Mouse (Mus musculus): ENCODE measurements around the gene Ephb1. TPM values are rescaled to one million over a fixed set of nuclear protein-coding genes. Genes with fewer than 3 reads are reported as not detected.

The Ephb1 gene
- under 1 TPM; 0.66 to 0.78 TPM for total RNA-seq (2021)
- long read RNA-seq, experiment 1, full-length matches to known transcripts: 1 of 3 reads
- long read RNA-seq, experiment 1, partial matches to known transcripts: 0 of 3 reads
- long read RNA-seq, experiment 1, other reads (novel, unspliced or antisense): 2 of 3 reads
- long read RNA-seq, experiment 2: 0 reads

DNA sequence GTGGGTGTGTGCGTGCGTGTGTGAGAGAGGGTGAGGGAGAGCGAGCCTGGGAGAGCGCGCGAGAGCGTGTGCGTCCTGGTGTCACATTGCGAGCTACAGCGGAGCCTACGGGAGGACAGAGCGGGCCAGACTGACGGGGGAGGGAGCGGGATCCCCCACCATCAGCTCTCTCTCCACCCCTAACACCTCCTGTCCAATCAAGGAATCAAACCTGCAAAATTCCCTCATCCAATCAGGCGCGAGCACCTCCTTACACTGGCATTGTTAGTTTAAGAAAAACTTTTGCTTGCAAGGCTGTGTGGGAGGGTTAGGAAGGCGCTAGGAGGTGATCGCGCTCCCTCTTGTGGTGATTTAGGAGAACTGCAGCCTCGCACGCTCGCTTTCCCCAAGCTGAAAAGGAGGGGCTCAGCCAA is at the start of gene Ephb1:
Gene Ephb1 (minus strand): TSS at position 133 of the 413 bp plus-strand sequence.
- DNase-seq (ENCODE audit: low spot score): peak; percentile 82

- peak; percentile 76 for DNase-seq (ENCODE audit: low spot score)
Observed at GRCm38 (mm10) chr9:102403086-102404021, 48.9 kb upstream of the Ephb1 start.

DNA sequence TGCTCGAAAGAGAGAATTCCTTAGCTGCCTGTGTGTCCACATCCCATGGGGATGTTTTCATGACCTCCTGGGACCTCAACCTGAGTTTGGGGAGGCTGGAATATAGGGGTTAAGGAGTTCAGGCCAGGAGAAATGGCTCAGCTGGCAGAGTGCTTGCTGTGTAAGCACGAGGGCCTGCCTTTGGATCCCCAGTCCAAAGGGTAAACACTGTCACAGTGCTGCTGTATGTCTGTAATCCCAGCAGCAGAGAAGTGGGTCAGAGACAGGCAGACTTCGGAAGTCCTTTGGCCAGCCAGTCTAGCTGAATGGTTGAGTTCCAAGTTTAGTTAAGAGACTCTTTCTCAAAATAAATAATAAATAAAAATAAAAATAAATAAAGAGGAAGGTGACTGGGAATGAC is 48.2 kb upstream of the Ephb1 start:
- no peak for DNase-seq (ENCODE audit: low spot score)

DNA sequence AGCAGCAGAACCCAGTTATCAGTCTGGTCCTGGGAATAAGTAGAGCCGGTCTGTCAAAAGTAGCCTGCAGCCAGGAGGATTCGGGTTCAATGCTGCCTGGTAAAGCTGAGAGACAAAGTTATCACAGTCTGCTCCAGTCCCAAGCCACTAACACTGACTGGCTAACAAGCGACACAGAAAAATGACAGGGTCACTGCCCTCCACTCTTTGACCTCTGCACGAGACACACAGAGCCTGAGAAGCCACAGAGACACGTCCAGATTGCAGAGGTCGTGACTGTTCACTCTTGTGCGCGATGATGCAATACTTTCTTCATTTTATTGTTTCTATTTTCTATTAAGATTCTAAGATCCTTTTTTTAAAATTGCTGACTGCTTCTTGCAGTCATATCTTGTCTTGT is 33.8 kb upstream of the Ephb1 start:
- no peak for DNase-seq (ENCODE audit: low spot score)

DNA sequence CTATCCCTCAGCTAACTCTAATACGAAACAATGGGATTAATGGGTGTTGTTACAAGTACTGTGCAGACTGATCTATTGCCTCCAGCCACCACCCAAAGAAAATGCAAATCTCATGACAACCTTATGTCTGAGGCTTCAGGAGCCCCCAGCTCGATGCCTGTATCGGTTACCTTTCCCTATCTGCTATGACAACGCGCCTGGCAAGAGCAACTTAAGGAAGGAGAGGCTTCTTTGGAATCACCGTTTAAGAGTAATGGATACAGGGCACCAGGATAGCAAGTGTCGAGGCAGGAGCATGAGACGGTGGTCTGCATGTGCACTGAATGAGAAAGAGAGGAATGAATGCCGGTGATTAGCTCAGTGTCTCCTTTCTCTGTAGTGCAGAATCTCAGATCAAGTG is 32.3 kb upstream of the Ephb1 start:
- no peak for DNase-seq (ENCODE audit: low spot score)

- DNase-seq (ENCODE audit: low spot score): no peak
Observed at GRCm38 (mm10) chr9:102380235-102380634, 25.7 kb upstream of the Ephb1 start.

- DNase-seq (ENCODE audit: low spot score): no peak
Observed at GRCm38 (mm10) chr9:102374661-102375060, 20.2 kb upstream of the Ephb1 start.

DNA sequence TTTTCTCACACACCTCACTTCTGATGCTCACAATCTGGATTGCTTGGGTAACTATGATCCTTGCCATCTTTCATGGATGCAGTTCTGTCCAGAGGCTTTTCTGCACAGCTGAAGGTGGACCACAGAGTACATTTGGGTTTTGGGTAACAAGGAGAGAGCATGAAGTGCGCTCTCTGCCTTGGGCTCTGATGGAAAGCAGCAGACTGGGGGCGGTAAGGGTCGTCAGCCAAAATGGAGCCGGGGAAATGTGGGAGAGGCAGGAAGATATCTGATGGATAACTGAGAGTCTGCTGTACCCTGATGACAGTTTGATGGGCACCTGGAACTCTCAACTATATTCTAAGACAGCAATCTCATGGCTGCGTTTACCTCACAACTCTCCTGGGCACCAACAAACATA is 19.4 kb upstream of the Ephb1 start:
- DNase-seq (ENCODE audit: low spot score): no peak

DNA sequence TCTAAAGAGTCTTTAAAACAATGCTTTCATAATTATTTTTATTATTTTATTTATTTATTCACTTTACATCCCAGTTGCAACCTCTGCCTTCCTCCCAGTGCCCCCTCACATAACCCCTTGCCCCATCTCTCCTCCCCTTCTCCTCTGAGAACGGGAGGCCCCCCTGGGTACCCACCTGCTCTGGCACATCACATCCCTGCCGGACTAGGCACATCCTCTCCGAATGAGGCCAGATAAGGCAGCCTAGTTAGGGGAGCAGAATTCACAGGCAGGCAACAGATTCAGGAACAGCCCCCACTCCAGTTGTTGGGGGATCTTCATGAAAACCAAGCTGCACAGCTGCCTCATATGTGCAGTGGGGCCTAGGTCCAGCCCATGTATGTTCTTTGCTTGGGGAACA is 17.4 kb upstream of the Ephb1 start:
- DNase-seq (ENCODE audit: low spot score): no peak

- no peak for DNase-seq (ENCODE audit: low spot score)
Observed at GRCm38 (mm10) chr9:102371036-102371770, 16.7 kb upstream of the Ephb1 start.

DNA sequence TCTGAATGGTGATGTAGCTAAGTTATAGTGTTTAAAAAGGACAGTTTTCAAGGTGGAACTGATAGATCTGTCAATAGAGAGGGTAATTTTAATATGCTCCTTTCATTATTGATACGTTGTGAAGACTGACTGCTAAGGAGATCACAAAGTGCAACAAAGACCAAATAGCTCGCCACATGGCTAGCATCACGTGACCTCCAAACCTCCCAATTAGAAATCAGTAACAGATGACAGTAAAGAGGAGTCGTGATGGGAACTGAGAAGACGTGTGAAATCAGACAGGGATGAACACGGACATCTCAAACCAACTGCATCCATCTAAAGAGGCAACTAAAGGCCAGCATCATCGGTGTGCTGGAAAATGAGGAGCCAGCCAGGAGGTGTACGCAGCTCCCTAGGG is 15.6 kb upstream of the Ephb1 start:
- no peak for DNase-seq (ENCODE audit: low spot score)

- DNase-seq (ENCODE audit: low spot score): no peak
Observed at GRCm38 (mm10) chr9:102369141-102369540, 14.6 kb upstream of the Ephb1 start.

DNA sequence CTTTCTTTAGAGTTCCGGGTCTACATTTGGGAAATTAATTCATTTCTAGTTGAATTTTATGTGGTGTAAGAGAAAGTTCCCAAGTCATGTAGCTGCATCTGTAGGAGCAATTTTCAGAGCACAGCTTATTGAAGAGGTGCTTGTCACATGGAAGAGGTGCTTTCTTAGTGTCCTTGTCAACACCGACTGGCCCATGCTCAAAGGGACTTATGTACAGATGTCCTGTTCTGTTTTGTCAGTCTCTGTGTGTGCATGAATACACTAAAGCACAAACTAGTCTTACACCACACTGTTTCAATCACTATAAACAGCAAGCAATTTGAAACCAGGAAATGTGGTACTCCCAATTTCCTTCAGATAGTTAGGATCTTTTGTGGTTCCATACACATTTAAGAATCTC is 13.3 kb upstream of the Ephb1 start:
- no peak for DNase-seq (ENCODE audit: low spot score)

DNA sequence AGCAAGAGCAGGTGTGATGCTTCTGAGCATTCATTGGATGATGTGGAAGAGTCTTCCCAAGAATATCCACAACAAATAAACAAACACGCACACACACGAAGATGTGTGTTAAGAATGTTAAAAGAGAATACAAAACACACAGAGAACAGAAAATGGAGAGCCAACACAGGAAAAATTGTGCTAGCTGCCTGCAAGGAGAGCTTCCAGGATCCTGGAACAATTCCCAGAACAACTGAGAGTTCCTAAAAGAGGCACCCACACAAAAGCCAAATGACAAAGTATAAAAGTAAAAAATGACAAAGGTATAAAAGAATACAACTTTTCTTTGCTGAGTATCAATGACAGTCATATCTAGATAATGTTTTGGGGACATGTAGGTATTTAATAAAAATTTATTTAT is 11.0 kb upstream of the Ephb1 start:
- DNase-seq (ENCODE audit: low spot score): no peak

DNA sequence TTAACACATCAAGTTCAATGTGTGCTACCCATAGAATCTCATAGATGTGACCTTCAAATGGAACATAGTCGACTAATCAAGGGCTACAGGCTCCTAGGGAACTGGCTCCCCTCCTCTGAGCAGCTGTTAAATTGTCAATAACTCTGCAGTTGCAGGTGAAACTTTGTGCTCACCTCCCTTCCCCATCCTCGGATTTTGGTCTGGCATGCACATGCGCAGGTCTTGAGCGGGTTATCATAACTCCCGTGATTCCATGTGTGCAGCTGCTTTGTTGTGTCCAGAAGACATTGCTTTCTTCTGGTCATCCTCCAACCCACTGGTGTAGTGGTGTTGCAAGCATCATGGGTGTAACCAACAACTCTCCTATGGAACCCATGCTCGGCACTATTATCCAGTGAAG is 4.8 kb upstream of the Ephb1 start:
- no peak for DNase-seq (ENCODE audit: low spot score)

DNA sequence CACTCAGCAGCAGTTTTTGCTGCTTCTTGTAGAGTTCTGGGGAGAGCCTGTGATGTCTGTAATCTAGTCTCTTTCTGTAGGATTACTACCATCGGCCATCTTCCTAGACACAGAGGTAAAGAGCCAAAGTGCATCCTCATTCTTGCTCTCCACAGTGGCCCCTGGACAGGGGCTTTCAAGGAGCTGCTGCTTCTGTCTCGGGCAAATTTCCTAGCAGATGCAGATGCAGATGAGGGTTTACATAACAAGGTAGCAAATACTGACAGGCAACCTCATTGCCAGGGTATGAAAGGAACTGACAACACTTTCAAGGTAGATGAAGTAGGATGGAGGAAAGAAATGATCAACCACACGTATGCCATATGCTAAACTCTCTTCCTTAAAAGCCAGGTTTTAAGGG is 4.2 kb upstream of the Ephb1 start:
- DNase-seq (ENCODE audit: low spot score): no peak

- DNase-seq (ENCODE audit: low spot score): no peak
Observed at GRCm38 (mm10) chr9:102358011-102358410, 3.5 kb upstream of the Ephb1 start.

DNA sequence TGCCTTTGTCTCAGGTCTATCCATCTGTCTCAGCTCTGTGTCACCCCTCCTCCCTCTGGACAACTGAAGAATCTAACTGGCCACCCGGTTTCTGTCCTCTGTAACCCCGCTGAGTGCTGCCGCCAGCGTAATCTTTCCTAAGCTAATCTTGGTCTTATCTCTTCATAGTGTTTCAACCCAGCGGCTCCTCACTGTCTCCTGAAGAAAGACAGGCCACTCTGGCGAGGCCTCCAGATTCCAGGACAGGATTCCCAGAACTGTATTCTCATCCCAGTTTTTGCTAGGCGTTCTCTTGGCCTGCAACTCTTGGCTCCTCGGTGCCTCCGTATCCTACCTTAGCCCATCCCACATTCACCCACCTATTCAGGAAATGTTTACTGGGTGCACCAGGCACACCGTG is 2.0 kb upstream of the Ephb1 start:
- no peak for DNase-seq (ENCODE audit: low spot score)

- DNase-seq (ENCODE audit: low spot score): no peak
Observed at GRCm38 (mm10) chr9:102355726-102356125, 1.2 kb upstream of the Ephb1 start.

DNA sequence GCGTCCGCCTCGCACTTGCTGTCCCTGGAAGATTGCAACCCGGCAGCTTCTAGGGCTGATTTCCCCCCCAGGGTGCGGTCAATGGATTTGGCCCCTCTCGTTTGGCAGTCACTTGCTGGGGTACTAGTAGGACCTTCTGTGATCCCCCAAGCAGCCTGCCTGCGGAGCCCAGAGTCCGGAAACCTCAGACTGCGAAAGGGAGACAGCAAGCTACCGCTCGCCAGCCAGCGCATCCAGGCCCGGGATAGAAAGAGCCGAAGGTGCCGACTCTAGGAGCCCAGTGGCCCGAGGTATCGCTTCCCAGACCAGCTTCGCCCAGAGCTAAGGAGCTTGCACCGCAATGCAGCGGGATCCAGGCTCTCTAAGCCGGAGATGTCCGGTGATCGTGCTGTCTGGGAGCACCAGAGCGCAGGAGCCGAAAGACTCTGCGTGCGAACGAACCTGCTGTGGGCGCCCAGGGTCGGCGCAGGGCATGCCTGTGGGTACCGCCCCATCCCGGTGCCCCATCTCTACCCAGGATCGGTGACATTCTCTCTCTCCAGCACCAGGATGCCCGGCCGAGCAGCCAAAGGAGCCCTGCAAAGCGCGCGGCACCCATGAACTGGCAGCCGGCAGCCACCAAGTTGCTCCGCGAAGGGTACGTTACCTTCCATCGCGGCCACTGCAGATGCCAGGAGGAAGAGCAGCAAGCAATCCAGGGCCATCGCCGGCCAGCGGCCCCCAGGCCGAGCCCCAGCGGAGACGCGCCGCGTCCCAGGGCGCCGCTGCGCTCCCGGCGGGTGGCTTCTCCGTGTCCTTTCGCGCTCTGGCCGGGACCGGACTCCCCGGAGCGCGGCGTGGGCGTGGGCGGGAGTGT is 629 bp downstream of the Ephb1 start:
- DNase-seq (ENCODE audit: low spot score): peak; percentile 17

DNA sequence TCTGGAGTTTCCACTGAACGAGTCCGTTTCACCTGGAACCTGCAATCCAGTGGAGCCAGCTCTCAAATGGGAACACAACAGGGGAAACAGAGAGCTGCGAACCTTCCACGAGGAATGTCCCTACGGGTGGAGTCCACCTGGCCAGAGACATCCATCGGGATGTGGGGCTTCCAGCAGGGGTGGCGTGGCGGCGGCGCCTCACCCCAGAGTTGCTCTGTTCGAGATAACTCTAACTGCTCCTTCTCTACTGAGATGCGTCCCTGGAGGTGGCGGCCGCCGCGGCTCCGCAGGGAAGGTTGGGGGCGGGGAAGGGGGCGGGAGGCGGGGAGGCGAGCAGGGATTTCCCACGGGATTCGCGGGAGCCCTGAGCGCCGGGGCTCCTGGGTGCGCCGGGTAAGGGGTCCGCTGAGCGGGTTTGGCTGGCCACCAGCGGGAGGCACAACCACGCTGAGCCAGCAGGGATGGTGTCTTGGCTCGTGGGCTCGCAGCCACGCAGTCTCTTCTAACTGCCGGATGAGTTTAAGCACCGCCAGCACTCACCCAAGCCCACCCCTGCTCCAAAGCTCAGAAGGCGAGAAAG is 1.3 kb downstream of the Ephb1 start:
- DNase-seq (ENCODE audit: low spot score): no peak
